Mouse (Mus musculus): ENCODE data around the gene Espnl. TPM values are rescaled to one million over a fixed set of nuclear protein-coding genes. Genes with fewer than 3 reads are reported as not detected.

Espnl gene
- polyA plus RNA-seq, 1 experiment from 2014 or later = 0.04 TPM

GRCm38 (mm10) chr1:91324646-91325045, 2.8 kb downstream of the Espnl start:
- Histone ChIP-seq H3K36me3 (no peaks in the 10 kb centered on the region), H3K9me3 (replicated peaks) (no peaks in the 10 kb centered on the region), H3K9ac (no peak overlapping the region), H3K4me1 (peaks cover 10% of the 10 kb centered on the region; the same call in 1 of the 2 replicates), H3K27ac (replicated peaks) (no peak overlapping the region), H3K4me3 (replicated peaks) (no peak overlapping the region), H3K4me2 (replicated peaks) (no peak overlapping the region), H3K27me3 (no peaks in the 10 kb centered on the region)
- 62% methylated on average over 2 of the region's 2 CpGs for WGBS
- ATAC-seq (ENCODE audit: insufficient number of reproducible peaks, low FRiP score, low TSS enrichment, low read depth) = no peak

GRCm38 (mm10) chr1:91325488-91326042, 3.7 kb downstream of the Espnl start:
- Histone ChIP-seq H3K9ac (no peak overlapping the region), H3K27ac (replicated peaks) (no peak overlapping the region), H3K27me3 (no peaks in the 10 kb centered on the region), H3K4me1 (peaks cover 10% of the 10 kb centered on the region; the same call in 1 of the 2 replicates), H3K4me3 (replicated peaks) (no peak overlapping the region), H3K36me3 (no peaks in the 10 kb centered on the region), H3K9me3 (replicated peaks) (no peaks in the 10 kb centered on the region), H3K4me2 (replicated peaks) (no peak overlapping the region)
- no peak for ATAC-seq (ENCODE audit: insufficient number of reproducible peaks, low FRiP score, low TSS enrichment, low read depth)
- WGBS = 72% methylated on average over 4 of the region's 4 CpGs

- no peaks in the 10 kb centered on the region for H3K27me3 ChIP-seq
- H3K9me3 ChIP-seq (replicated peaks) = no peaks in the 10 kb centered on the region
- no peak for ATAC-seq (ENCODE audit: insufficient number of reproducible peaks, low FRiP score, low TSS enrichment, low read depth)
- 34% methylated on average over 4 of the region's 4 CpGs for WGBS
- peaks cover 3% of the 10 kb centered on the region; the same call in 1 of the 2 replicates for H3K4me1 ChIP-seq
- H3K36me3 ChIP-seq = no peaks in the 10 kb centered on the region
- no peak overlapping the region for H3K9ac ChIP-seq
- H3K4me3 ChIP-seq (replicated peaks) = no peak overlapping the region
- no peak overlapping the region for H3K4me2 ChIP-seq (replicated peaks)
- no peak overlapping the region for H3K27ac ChIP-seq (replicated peaks)
Observed at GRCm38 (mm10) chr1:91332102-91332501, 10.2 kb downstream of the Espnl start.

- H3K4me3 ChIP-seq (replicated peaks) = no peak overlapping the region
- no peak for ATAC-seq (ENCODE audit: insufficient number of reproducible peaks, low FRiP score, low TSS enrichment, low read depth)
- no peak overlapping the region for H3K4me2 ChIP-seq (replicated peaks)
- H3K9me3 ChIP-seq (replicated peaks) = no peaks in the 10 kb centered on the region
- no peak overlapping the region for H3K27ac ChIP-seq (replicated peaks)
- no peak overlapping the region for H3K9ac ChIP-seq
- no peaks in the 10 kb centered on the region for H3K36me3 ChIP-seq
- H3K4me1 ChIP-seq = no peaks in the 10 kb centered on the region
- no peaks in the 10 kb centered on the region for H3K27me3 ChIP-seq
Observed at GRCm38 (mm10) chr1:91333582-91333981, 11.7 kb downstream of the Espnl start.

- H3K9ac ChIP-seq = no peak overlapping the region
- 89% methylated on average over 7 of the region's 7 CpGs for WGBS
- no peak overlapping the region for H3K4me3 ChIP-seq (replicated peaks)
- ATAC-seq (ENCODE audit: insufficient number of reproducible peaks, low FRiP score, low TSS enrichment, low read depth) = no peak
- no peak overlapping the region for H3K4me2 ChIP-seq (replicated peaks)
- no peaks in the 10 kb centered on the region for H3K4me1 ChIP-seq
- no peaks in the 10 kb centered on the region for H3K36me3 ChIP-seq
- H3K27ac ChIP-seq (replicated peaks) = no peak overlapping the region
- no peaks in the 10 kb centered on the region for H3K9me3 ChIP-seq (replicated peaks)
- H3K27me3 ChIP-seq = 0 out of 2 replicates have a peak, but pooled peaks cover under 1% of the 10 kb centered on the region
Observed at GRCm38 (mm10) chr1:91337355-91337754, 15.5 kb downstream of the Espnl start.

GRCm38 (mm10) chr1:91344001-91344400, 22.1 kb downstream of the Espnl start:
- peaks cover 16% of the 10 kb centered on the region for H3K4me1 ChIP-seq
- no peak overlapping the region for H3K4me2 ChIP-seq (replicated peaks)
- 75% methylated on average over 3 of the region's 3 CpGs for WGBS
- no peaks in the 10 kb centered on the region for H3K9me3 ChIP-seq (replicated peaks)
- peaks cover 46% of the 10 kb centered on the region for H3K27me3 ChIP-seq
- H3K36me3 ChIP-seq = no peaks in the 10 kb centered on the region
- ATAC-seq (ENCODE audit: insufficient number of reproducible peaks, low FRiP score, low TSS enrichment, low read depth) = no peak
- no peak overlapping the region for H3K27ac ChIP-seq (replicated peaks)
- no peak overlapping the region for H3K9ac ChIP-seq
- no peak overlapping the region for H3K4me3 ChIP-seq (replicated peaks)

GRCm38 (mm10) chr1:91344921-91345685, 23.2 kb downstream of the Espnl start:
- H3K9me3 ChIP-seq (replicated peaks) = no peaks in the 10 kb centered on the region
- H3K4me3 ChIP-seq (replicated peaks) = peak overlapping the region; percentile 31
- H3K27ac ChIP-seq (replicated peaks) = no peak overlapping the region
- peak overlapping the region; percentile 48 for H3K4me2 ChIP-seq (replicated peaks)
- ATAC-seq (ENCODE audit: insufficient number of reproducible peaks, low FRiP score, low TSS enrichment, low read depth) = no peak
- no peaks in the 10 kb centered on the region for H3K36me3 ChIP-seq
- 2% methylated on average over 68 of the region's 68 CpGs for WGBS
- peaks cover 16% of the 10 kb centered on the region for H3K4me1 ChIP-seq
- no peak overlapping the region for H3K9ac ChIP-seq
- peaks cover 46% of the 10 kb centered on the region for H3K27me3 ChIP-seq

- Histone ChIP-seq H3K4me2 (replicated peaks) (no peak overlapping the region), H3K9me3 (replicated peaks) (no peaks in the 10 kb centered on the region), H3K36me3 (no peaks in the 10 kb centered on the region), H3K4me3 (replicated peaks) (no peak overlapping the region), H3K27me3 (peaks cover 46% of the 10 kb centered on the region), H3K4me1 (peaks cover 16% of the 10 kb centered on the region), H3K9ac (no peak overlapping the region), H3K27ac (replicated peaks) (no peak overlapping the region)
- 37% methylated on average over 3 of the region's 3 CpGs for WGBS
- ATAC-seq (ENCODE audit: insufficient number of reproducible peaks, low FRiP score, low TSS enrichment, low read depth) = 0 out of 2 replicates have a peak, but pooled peaks have one; percentile 32
Observed at GRCm38 (mm10) chr1:91346892-91347291, 25.0 kb downstream of the Espnl start.

- no peak within 1 kb of the TSS for H3K4me3 ChIP-seq (replicated peaks)
- H3K4me2 ChIP-seq (replicated peaks) = no peak within 1 kb of the TSS
- H3K9ac ChIP-seq = no peak within 1 kb of the TSS
- H3K27ac ChIP-seq (replicated peaks) = no peak within 1 kb of the TSS
- peaks cover 11% of the 10 kb centered on the region for H3K27me3 ChIP-seq
- H3K9me3 ChIP-seq (replicated peaks) = no peaks in the 10 kb centered on the region
- no peaks in the 10 kb centered on the region for H3K36me3 ChIP-seq
- H3K4me1 ChIP-seq = no peaks in the 10 kb centered on the region
- 51% methylated on average over 4 of the region's 4 CpGs for WGBS
- ATAC-seq (ENCODE audit: insufficient number of reproducible peaks, low FRiP score, low TSS enrichment, low read depth) = no peak
Observed at GRCm38 (mm10) chr1:91350841-91351240, 29.0 kb downstream of the Espnl start, which contains the start of gene Klhl30. Klhl30 (plus strand) TSS chr1:91351016.

- no peaks in the 10 kb centered on the region for H3K36me3 ChIP-seq
- 80% methylated on average over 3 of the region's 3 CpGs for WGBS
- H3K4me3 ChIP-seq (replicated peaks) = no peak overlapping the region
- no peak overlapping the region for H3K27ac ChIP-seq (replicated peaks)
- peaks cover 7% of the 10 kb centered on the region for H3K27me3 ChIP-seq
- H3K9me3 ChIP-seq (replicated peaks) = no peaks in the 10 kb centered on the region
- H3K9ac ChIP-seq = no peak overlapping the region
- H3K4me2 ChIP-seq (replicated peaks) = no peak overlapping the region
- H3K4me1 ChIP-seq = no peaks in the 10 kb centered on the region
- ATAC-seq (ENCODE audit: insufficient number of reproducible peaks, low FRiP score, low TSS enrichment, low read depth) = no peak
Observed at GRCm38 (mm10) chr1:91351249-91351648, 29.4 kb downstream of the Espnl start.

- Histone ChIP-seq H3K27me3 (no peaks in the 10 kb centered on the region), H3K9me3 (replicated peaks) (no peaks in the 10 kb centered on the region), H3K4me2 (replicated peaks) (no peak overlapping the region), H3K4me3 (replicated peaks) (no peak overlapping the region), H3K4me1 (no peaks in the 10 kb centered on the region), H3K9ac (no peak overlapping the region), H3K36me3 (no peaks in the 10 kb centered on the region), H3K27ac (replicated peaks) (no peak overlapping the region)
- WGBS = 86% methylated on average over 2 of the region's 2 CpGs
- no peak for ATAC-seq (ENCODE audit: insufficient number of reproducible peaks, low FRiP score, low TSS enrichment, low read depth)
Observed at GRCm38 (mm10) chr1:91352277-91352676, 30.4 kb downstream of the Espnl start.
